Mouse (Mus musculus): Measurements from ENCODE around the gene Fcgr1. TPM values are rescaled to one million over a fixed set of nuclear protein-coding genes. Genes with fewer than 3 reads are reported as not detected.
"Not testable (repeated sequence)": the region's sequence is repeated elsewhere in the genome, so short reads cannot be mapped to it uniquely, and the experiment has no call there.

The Fcgr1 gene
- polyA plus RNA-seq, 1 experiment: 0.02 TPM

DNA sequence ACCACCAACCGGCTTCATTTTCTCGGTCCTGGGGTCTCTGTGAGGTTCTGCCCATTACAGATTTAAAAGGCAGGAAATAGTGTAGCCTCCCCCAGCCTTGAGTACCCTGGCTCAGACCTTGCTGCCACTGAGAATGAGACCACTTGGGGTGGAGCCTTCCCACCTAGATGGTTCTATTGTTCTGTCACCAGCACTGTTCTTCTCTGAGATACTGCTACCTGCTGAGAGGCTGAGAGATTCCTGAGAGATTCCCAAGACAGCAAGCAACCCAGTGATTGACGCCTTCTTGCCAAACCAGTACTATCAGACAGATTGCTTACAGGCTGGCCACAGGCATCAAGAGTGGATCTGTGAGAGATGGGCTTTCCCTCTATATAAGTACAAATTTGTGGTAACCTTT, 4.6 kb downstream of the Fcgr1 start:
- Histone ChIP-seq H3K79me2 (ENCODE audit: control insufficient read depth, insufficient read depth) (no peaks in the 10 kb centered on the region), H3K4me3 (ENCODE audit: insufficient read depth, poor library complexity, severe bottlenecking) (no peak overlapping the region), H3K79me3 (ENCODE audit: low read depth) (no peaks in the 10 kb centered on the region), H3K36me3 (ENCODE audit: control insufficient read depth, insufficient read depth) (no peaks in the 10 kb centered on the region), H3ac (ENCODE audit: control insufficient read depth, insufficient read length, low read depth) (no peak overlapping the region), H3K27me3 (ENCODE audit: control insufficient read depth, insufficient read depth, insufficient read length) (peaks cover 8% of the 10 kb centered on the region)
- TF ChIP-seq MAX (IDR thresholded peaks at IDR 0.05) (no peak), FOSL1 (IDR thresholded peaks at IDR 0.05; ENCODE audit: insufficient read depth, low read length, poor library complexity, severe bottlenecking) (no peak), CTCF (IDR thresholded peaks at IDR 0.05; ENCODE audit: control insufficient read depth, insufficient read depth, insufficient read length) (no peak), USF1 (IDR thresholded peaks at IDR 0.05; ENCODE audit: low read depth) (no peak), MYOG (IDR thresholded peaks at IDR 0.05; ENCODE audit: control insufficient read depth, extremely low read depth, insufficient read length) (no peak), MYOD1 (IDR thresholded peaks at IDR 0.05; ENCODE audit: control insufficient read depth, insufficient read length, low read depth) (no peak), CEBPB (IDR thresholded peaks at IDR 0.05; ENCODE audit: low read depth) (no peak)

GRCm38 (mm10) chr3:96287334-96287733, 6.4 kb downstream of the Fcgr1 start:
- peak; percentile 75 for TF ChIP-seq CTCF (IDR thresholded peaks at IDR 0.05; ENCODE audit: control insufficient read depth, insufficient read depth, insufficient read length)
- not testable (repeated sequence) for H3K79me3 ChIP-seq (ENCODE audit: low read depth); H3K4me3 ChIP-seq (ENCODE audit: insufficient read depth, poor library complexity, severe bottlenecking); H3ac ChIP-seq (ENCODE audit: control insufficient read depth, insufficient read length, low read depth); H3K79me2 ChIP-seq (ENCODE audit: control insufficient read depth, insufficient read depth); H3K36me3 ChIP-seq (ENCODE audit: control insufficient read depth, insufficient read depth); H3K27me3 ChIP-seq (ENCODE audit: control insufficient read depth, insufficient read depth, insufficient read length)

DNA sequence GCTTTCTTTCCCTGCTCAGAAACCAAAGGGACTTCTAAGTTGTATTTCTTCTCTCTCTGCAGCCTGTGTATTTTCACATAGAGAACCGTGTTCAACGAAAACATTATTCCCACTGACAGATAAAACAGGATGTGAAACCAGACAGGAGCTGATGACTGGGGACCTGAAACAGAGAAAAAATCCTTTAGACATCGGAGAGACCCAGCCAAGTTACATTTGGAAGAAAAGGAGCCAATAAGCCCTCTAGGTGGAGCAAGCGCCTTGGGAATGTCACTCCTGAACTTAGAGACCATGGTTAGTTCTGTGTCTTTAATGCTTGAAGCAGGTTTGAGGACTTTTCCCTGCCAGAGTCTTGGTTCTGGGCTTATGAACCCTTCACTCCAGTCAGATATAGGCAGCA, 9.3 kb downstream of the Fcgr1 start:
- TF ChIP-seq MYOG (IDR thresholded peaks at IDR 0.05; ENCODE audit: control insufficient read depth, extremely low read depth, insufficient read length) (no peak), CTCF (IDR thresholded peaks at IDR 0.05; ENCODE audit: control insufficient read depth, insufficient read depth, insufficient read length) (peak; percentile 5)

GRCm38 (mm10) chr3:96280660-96281059, 13.1 kb downstream of the Fcgr1 start:
- H3K36me3 ChIP-seq (ENCODE audit: control insufficient read depth, insufficient read depth): no peaks in the 10 kb centered on the region
- no peaks in the 10 kb centered on the region for H3K79me2 ChIP-seq (ENCODE audit: control insufficient read depth, insufficient read depth)
- H3K79me3 ChIP-seq (ENCODE audit: low read depth): no peaks in the 10 kb centered on the region
- no peak overlapping the region for H3K4me3 ChIP-seq (ENCODE audit: insufficient read depth, poor library complexity, severe bottlenecking)
- H3ac ChIP-seq (ENCODE audit: control insufficient read depth, insufficient read length, low read depth): no peak overlapping the region
- H3K27me3 ChIP-seq (ENCODE audit: control insufficient read depth, insufficient read depth, insufficient read length): no peaks in the 10 kb centered on the region
- TF ChIP-seq CEBPB (IDR thresholded peaks at IDR 0.05; ENCODE audit: low read depth): no peak
- no peak for TF ChIP-seq CTCF (IDR thresholded peaks at IDR 0.05; ENCODE audit: control insufficient read depth, insufficient read depth, insufficient read length)
- no peak for TF ChIP-seq MAX (IDR thresholded peaks at IDR 0.05)
- TF ChIP-seq MYOG (IDR thresholded peaks at IDR 0.05; ENCODE audit: control insufficient read depth, extremely low read depth, insufficient read length): no peak
- no peak for TF ChIP-seq MYOD1 (IDR thresholded peaks at IDR 0.05; ENCODE audit: control insufficient read depth, insufficient read length, low read depth)
- no peak for TF ChIP-seq USF1 (IDR thresholded peaks at IDR 0.05; ENCODE audit: low read depth)
- no peak for TF ChIP-seq FOSL1 (IDR thresholded peaks at IDR 0.05; ENCODE audit: insufficient read depth, low read length, poor library complexity, severe bottlenecking)

More for the DNA sequence above, 9.3 kb downstream of the Fcgr1 start:
- no peak overlapping the region for H3K4me3 ChIP-seq (ENCODE audit: insufficient read depth, poor library complexity, severe bottlenecking)
- no peaks in the 10 kb centered on the region for H3K36me3 ChIP-seq (ENCODE audit: control insufficient read depth, insufficient read depth)
- H3K79me2 ChIP-seq (ENCODE audit: control insufficient read depth, insufficient read depth): no peaks in the 10 kb centered on the region
- H3K27me3 ChIP-seq (ENCODE audit: control insufficient read depth, insufficient read depth, insufficient read length): no peaks in the 10 kb centered on the region
- no peak overlapping the region for H3ac ChIP-seq (ENCODE audit: control insufficient read depth, insufficient read length, low read depth)
- no peaks in the 10 kb centered on the region for H3K79me3 ChIP-seq (ENCODE audit: low read depth)

- H3K27me3 ChIP-seq (ENCODE audit: control insufficient read depth, insufficient read depth, insufficient read length): no peaks in the 10 kb centered on the region
- H3ac ChIP-seq (ENCODE audit: control insufficient read depth, insufficient read length, low read depth): peak overlapping the region; percentile 55
- TF ChIP-seq MYOG (IDR thresholded peaks at IDR 0.05; ENCODE audit: control insufficient read depth, extremely low read depth, insufficient read length): no peak
- peak; percentile 85 for TF ChIP-seq CTCF (IDR thresholded peaks at IDR 0.05; ENCODE audit: control insufficient read depth, insufficient read depth, insufficient read length)
- no peak for TF ChIP-seq CEBPB (IDR thresholded peaks at IDR 0.05; ENCODE audit: low read depth)
- TF ChIP-seq FOSL1 (IDR thresholded peaks at IDR 0.05; ENCODE audit: insufficient read depth, low read length, poor library complexity, severe bottlenecking): no peak
- TF ChIP-seq USF1 (IDR thresholded peaks at IDR 0.05; ENCODE audit: low read depth): no peak
- peak; percentile 77 for TF ChIP-seq MAX (IDR thresholded peaks at IDR 0.05)
- H3K79me3 ChIP-seq (ENCODE audit: low read depth): no peaks in the 10 kb centered on the region
- H3K79me2 ChIP-seq (ENCODE audit: control insufficient read depth, insufficient read depth): peaks cover 6% of the 10 kb centered on the region
- no peaks in the 10 kb centered on the region for H3K36me3 ChIP-seq (ENCODE audit: control insufficient read depth, insufficient read depth)
- no peak overlapping the region for H3K4me3 ChIP-seq (ENCODE audit: insufficient read depth, poor library complexity, severe bottlenecking)
These were observed 15.8 kb downstream of the Fcgr1 start for GRCm38 (mm10) chr3:96277800-96278624.

- no peak for TF ChIP-seq CEBPB (IDR thresholded peaks at IDR 0.05; ENCODE audit: low read depth)
- no peak for TF ChIP-seq FOSL1 (IDR thresholded peaks at IDR 0.05; ENCODE audit: insufficient read depth, low read length, poor library complexity, severe bottlenecking)
- TF ChIP-seq CTCF (IDR thresholded peaks at IDR 0.05; ENCODE audit: control insufficient read depth, insufficient read depth, insufficient read length): no peak
- TF ChIP-seq USF1 (IDR thresholded peaks at IDR 0.05; ENCODE audit: low read depth): no peak
- no peak for TF ChIP-seq MYOD1 (IDR thresholded peaks at IDR 0.05; ENCODE audit: control insufficient read depth, insufficient read length, low read depth)
- TF ChIP-seq MYOG (IDR thresholded peaks at IDR 0.05; ENCODE audit: control insufficient read depth, extremely low read depth, insufficient read length): no peak
- TF ChIP-seq MAX (IDR thresholded peaks at IDR 0.05): no peak
- Histone ChIP-seq H3K36me3 (ENCODE audit: control insufficient read depth, insufficient read depth) (no peaks in the 10 kb centered on the region), H3K79me2 (ENCODE audit: control insufficient read depth, insufficient read depth) (peaks cover 6% of the 10 kb centered on the region), H3K79me3 (ENCODE audit: low read depth) (no peaks in the 10 kb centered on the region), H3ac (ENCODE audit: control insufficient read depth, insufficient read length, low read depth) (peak overlapping the region; percentile 55), H3K27me3 (ENCODE audit: control insufficient read depth, insufficient read depth, insufficient read length) (no peaks in the 10 kb centered on the region), H3K4me3 (ENCODE audit: insufficient read depth, poor library complexity, severe bottlenecking) (no peak overlapping the region)
These were observed 16.4 kb downstream of the Fcgr1 start for GRCm38 (mm10) chr3:96277428-96277799.

Data from C2C12 (cell line).